Mouse (Mus musculus): ENCODE measurements around the gene Shroom3. TPM values are rescaled to one million over a fixed set of nuclear protein-coding genes. Genes with fewer than 3 reads are reported as not detected.

Shroom3 gene
- total RNA-seq, 2 experiments from 2014 or later = 10.0 to 15.0 TPM

- no peak for DNase-seq (ENCODE audit: low spot score in 2 of 2)
Measured at GRCm38 (mm10) chr5:92997428-92998120, 314.3 kb downstream of the Shroom3 start.

- no peak for DNase-seq (ENCODE audit: low spot score in 2 of 2)
Measured at GRCm38 (mm10) chr5:92998494-92999016, 315.3 kb downstream of the Shroom3 start.

GRCm38 (mm10) chr5:93000060-93000459 is 316.8 kb downstream of the Shroom3 start:
- DNase-seq (ENCODE audit: low spot score in 2 of 2) = no peak

GRCm38 (mm10) chr5:93000774-93001757 is 317.8 kb downstream of the Shroom3 start:
- no peak for DNase-seq (ENCODE audit: low spot score in 2 of 2)

- no peak for DNase-seq (ENCODE audit: low spot score in 2 of 2)
Measured at GRCm38 (mm10) chr5:93002615-93003014, 319.4 kb downstream of the Shroom3 start.

- DNase-seq (ENCODE audit: low spot score in 2 of 2) = no peak
Measured at GRCm38 (mm10) chr5:93005229-93005814, 322.1 kb downstream of the Shroom3 start.

- DNase-seq (ENCODE audit: low spot score in 2 of 2) = no peak
Measured at GRCm38 (mm10) chr5:93005815-93006341, 322.6 kb downstream of the Shroom3 start.

GRCm38 (mm10) chr5:93008256-93008655 is 325.0 kb downstream of the Shroom3 start:
- DNase-seq (ENCODE audit: low spot score in 2 of 2) = no peak

Small RNA genes within 50 kb of the gene (microRNA-seq; reads per million reads assigned to microRNA genes)
- gene Mir1961 = not detected

Other genes with a start within 250 kb of the Shroom3 start
- 10 to 100 TPM; 48.8 to 53.0 TPM for gene Nup54, start 248.2 kb upstream of the Shroom3 start, total RNA-seq (2021)
- 10 to 100 TPM; 75.9 to 87.0 TPM for gene Scarb2, start 176.6 kb upstream of the Shroom3 start, total RNA-seq (2021)
- gene Fam47e, start 128.4 kb upstream of the Shroom3 start, total RNA-seq (2021) = under 1 TPM in 1 of 2 experiments, not detected in 1; 0.96 TPM
- 10 to 100 TPM; 11.3 to 15.8 TPM for gene Stbd1, start 80.4 kb upstream of the Shroom3 start, total RNA-seq (2021)
- gene Ccdc158, start 8.2 kb upstream of the Shroom3 start, total RNA-seq (2021) = under 1 TPM; 0.48 to 0.64 TPM